Mouse (Mus musculus) granulocyte monocyte progenitor cell, adult 5-6 weeks (primary cell): Measurements from ENCODE around the gene Ppp3r2. TPM values are rescaled to one million over a fixed set of nuclear protein-coding genes. Genes with fewer than 3 reads are reported as not detected.

ENCODE experiments used
- total RNA-seq, 2 experiments: library from RNA; stranded (forward) in 1 of 2; stranded (reverse) in 1 of 2; fragments of 200-712, 200-1000 nt in 1 of 2; fragments of >200 nt in 1 of 2; fragmentation: Nextera tagmentation in 1 of 2; gene quantifications; 2 replicates each; pipeline ENCODE4 v1.2.3; 2014 to 2017

Gene Ppp3r2
- total RNA-seq, 2 experiments from 2014 or later = not detected

Other genes with a start within 250 kb of the Ppp3r2 start
- gene Acnat1, start 208.1 kb downstream of the Ppp3r2 start, total RNA-seq (2014; fragmentation: Nextera tagmentation) = not detected in 2 replicates
- not detected in 2 replicates for gene Acnat1, start 208.1 kb downstream of the Ppp3r2 start, total RNA-seq (2017)
- not detected in 2 replicates for gene Baat, start 175.5 kb downstream of the Ppp3r2 start, total RNA-seq (2014; fragmentation: Nextera tagmentation)
- not detected in 2 replicates for gene Baat, start 175.5 kb downstream of the Ppp3r2 start, total RNA-seq (2017)
- 34.6 and 40.5 TPM in 2 replicates for gene Mrpl50, start 160.9 kb downstream of the Ppp3r2 start, total RNA-seq (2014; fragmentation: Nextera tagmentation)
- 38.7 and 39.9 TPM in 2 replicates for gene Mrpl50, start 160.9 kb downstream of the Ppp3r2 start, total RNA-seq (2017)
- gene Zfp189, start 160.8 kb downstream of the Ppp3r2 start, total RNA-seq (2014; fragmentation: Nextera tagmentation) = 1.9 and 2.8 TPM in 2 replicates
- gene Zfp189, start 160.8 kb downstream of the Ppp3r2 start, total RNA-seq (2017) = 6.2 and 6.7 TPM in 2 replicates
- not detected in 2 replicates for gene Aldob, start 132.5 kb downstream of the Ppp3r2 start, total RNA-seq (2014; fragmentation: Nextera tagmentation)
- not detected in 2 replicates for gene Aldob, start 132.5 kb downstream of the Ppp3r2 start, total RNA-seq (2017)
- not detected in 2 replicates for gene Tmem246, start 84.1 kb downstream of the Ppp3r2 start, total RNA-seq (2014; fragmentation: Nextera tagmentation)
- not detected in 2 replicates for gene Tmem246, start 84.1 kb downstream of the Ppp3r2 start, total RNA-seq (2017)
- 37.5 and 58.0 TPM in 2 replicates for gene Rnf20, start 50.0 kb downstream of the Ppp3r2 start, total RNA-seq (2014; fragmentation: Nextera tagmentation)
- 93.9 and 105 TPM in 2 replicates for gene Rnf20, start 50.0 kb downstream of the Ppp3r2 start, total RNA-seq (2017)
- gene Grin3a, start 163.7 kb upstream of the Ppp3r2 start, total RNA-seq (2014; fragmentation: Nextera tagmentation) = not detected in 2 replicates
- under 0.01 TPM in 1 of 2 replicates, not detected in the other for gene Grin3a, start 163.7 kb upstream of the Ppp3r2 start, total RNA-seq (2017)